Mouse (Mus musculus) urinary bladder, postnatal 14 days (tissue): ENCODE measurements around the gene Gpbar1.

Experiments used
- DNase-seq: peaks from one replicate; pipeline ENCODE4 v3.0.0; 2021; ENCODE audit warnings: low spot score

Gpbar1 gene

GRCm38 (mm10) chr1:74278538-74278937 is at the start of gene Gpbar1:
Gene Gpbar1 (plus strand): TSS chr1:74278550.
- DNase-seq = no peak

DNA sequence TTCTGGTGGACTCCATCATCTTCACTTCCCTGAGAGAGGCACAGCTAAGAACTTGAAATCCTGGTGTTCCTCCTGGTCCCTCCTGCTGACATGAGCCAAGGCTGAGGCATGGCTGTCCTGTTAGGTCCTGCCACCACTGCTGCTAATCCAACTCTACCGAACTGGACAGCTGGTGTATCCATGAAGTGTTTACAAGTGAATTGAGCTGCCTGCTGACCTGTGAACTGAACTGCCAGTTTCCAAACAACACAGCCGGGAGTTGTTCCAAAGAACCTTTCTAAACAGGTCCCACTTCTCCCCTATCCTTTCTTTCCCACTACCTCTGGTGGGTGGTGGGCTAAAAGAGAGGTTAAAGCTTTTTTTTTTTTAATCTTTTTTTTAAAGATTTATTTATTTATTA is 48.4 kb upstream of the Gpbar1 start:
- no peak for DNase-seq

DNA sequence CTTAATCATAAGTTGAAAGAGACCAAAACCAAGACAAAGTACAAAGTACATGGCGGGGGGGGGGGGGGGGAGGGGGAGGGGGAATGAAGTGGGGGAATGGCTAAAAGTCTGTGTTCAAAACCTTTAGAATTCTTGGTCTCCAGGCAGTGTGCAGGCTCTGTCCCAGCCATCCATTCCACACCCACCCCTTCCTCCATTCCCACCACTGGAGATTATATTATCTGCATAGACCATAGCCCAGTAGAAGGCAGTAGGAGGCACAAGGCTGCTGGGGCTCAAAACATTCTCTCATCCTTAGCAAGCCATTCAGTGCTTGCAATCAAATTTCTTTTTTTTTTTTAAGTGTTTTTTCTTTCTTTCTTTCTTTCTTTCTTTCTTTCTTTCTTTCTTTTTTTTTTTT is 47.4 kb upstream of the Gpbar1 start:
- no peak for DNase-seq

DNA sequence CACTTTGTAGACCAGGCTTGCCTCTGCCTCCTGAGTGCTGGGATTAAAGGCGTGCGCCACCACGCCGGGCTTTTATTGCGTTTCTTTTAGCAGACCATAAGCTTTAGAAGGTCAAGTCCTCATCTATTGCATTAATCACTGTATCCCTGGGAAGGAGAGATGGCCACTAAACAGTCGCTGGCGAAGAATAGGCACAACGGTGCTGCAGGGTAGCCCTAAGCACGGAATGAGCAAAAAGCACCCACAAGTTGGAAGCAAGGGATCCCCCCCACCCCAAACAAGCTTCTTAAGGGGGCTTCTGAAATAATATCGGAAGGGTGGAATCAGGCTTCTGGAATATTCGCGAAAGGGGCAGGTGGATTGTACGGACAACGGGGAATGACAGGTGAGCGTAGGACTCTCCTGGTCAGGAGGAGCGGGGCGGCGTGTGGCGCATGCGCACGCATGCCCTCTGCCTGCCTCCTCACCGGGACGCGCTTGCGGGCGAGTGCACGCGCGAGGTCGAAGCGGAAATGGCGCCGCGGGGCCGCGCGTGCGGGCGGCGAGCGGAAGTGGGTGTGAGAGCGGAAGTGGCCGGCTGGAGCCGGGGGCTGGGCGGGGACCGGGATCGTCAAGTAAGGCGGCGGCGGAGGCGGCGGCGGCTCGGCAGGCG is 42.3 kb upstream of the Gpbar1 start, which contains the start of gene Arpc2:
TSS of gene Arpc2 (plus strand) at position 147 of the 652 bp plus-strand sequence.
- peak; percentile 97 for DNase-seq

GRCm38 (mm10) chr1:74236590-74237317 is 41.6 kb upstream of the Gpbar1 start:
- DNase-seq = peak; percentile 57

DNA sequence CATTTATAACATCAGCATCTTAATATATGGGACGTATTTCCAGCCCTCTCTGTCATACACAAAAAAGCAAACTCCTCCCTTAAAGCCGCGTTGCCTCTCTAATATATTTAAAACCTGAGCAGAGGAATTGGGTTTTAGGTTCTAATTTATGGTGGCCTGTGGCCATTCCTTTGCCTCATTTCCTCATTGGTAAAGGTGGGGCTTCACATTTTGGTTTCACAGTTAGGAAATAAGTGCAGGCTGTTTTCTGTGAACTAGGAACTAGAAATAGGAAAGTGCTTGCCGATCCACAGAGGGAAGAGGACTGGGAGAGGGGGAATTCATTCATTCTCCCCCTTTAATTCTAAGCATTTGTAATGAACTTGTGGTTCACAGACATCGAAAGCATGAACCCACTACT is 40.7 kb upstream of the Gpbar1 start:
- DNase-seq = no peak

DNA sequence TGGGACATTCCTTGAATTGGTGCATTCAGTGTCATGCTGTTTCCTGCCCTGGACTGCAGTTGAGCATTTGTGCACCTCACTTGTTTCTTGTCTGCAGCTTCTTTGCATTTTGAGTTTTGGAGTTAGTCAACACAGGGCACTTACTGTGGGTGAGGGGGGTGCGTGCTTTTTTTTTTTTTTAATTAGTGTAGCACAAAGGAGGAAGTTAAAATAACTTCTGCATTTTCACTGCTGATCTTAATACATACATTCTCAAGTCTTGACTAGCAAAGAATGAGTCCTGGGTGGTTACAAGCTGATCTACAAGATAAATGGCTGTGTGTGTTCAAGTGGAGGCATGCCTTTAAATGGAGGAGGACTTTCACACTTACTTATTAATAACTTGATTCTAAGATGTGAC is 40.2 kb upstream of the Gpbar1 start:
- DNase-seq = no peak

- DNase-seq = no peak
Observed at GRCm38 (mm10) chr1:74239162-74239561, 39.2 kb upstream of the Gpbar1 start.

- DNase-seq = no peak
Observed at GRCm38 (mm10) chr1:74239618-74240017, 38.7 kb upstream of the Gpbar1 start.

DNA sequence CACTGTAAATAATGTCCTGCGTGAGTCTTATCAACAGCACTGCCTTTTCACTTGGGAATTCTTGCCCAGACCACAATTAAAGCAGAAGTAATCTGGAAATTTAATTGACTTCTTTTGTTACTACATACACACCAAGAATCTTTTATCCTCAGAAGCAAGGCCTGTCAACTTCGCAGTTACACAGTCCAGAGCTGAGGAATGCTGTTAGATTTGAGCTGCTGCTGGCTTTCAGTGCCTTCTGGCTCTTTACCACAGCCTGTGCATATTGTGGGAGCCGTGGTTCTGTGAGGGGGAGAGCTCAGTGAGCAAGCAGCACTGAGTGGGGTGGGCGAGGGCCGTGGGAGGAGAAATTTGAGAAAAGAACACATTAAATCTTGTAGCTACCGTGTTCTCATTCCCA is 38.0 kb upstream of the Gpbar1 start:
- DNase-seq = no peak

GRCm38 (mm10) chr1:74240832-74241231 is 37.5 kb upstream of the Gpbar1 start:
- no peak for DNase-seq

- no peak for DNase-seq
Observed at GRCm38 (mm10) chr1:74245525-74245924, 32.8 kb upstream of the Gpbar1 start.

- DNase-seq = peak; percentile 52
Observed at GRCm38 (mm10) chr1:74248799-74249198, 29.6 kb upstream of the Gpbar1 start.

- peak; percentile 23 for DNase-seq
Observed at GRCm38 (mm10) chr1:74249331-74249980, 28.9 kb upstream of the Gpbar1 start.

DNA sequence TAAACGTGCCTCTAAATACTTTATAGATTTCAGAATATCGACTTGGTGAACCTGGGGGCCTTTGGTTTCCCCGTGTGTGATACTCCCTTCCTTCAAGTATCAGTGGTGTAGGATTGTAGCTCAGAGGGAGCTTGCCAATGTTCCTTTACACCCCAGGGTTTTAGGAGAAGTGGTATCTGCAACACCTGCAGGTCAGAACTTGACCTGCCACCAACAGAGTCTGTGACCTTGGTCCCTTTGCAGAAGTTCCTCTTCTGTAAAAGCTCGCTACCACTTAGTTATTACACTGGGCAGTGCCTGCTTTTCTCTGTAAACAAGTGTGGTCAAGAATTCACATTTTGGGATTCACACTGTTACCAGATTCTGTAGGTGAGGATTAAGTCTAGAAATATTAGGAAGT is 28.3 kb upstream of the Gpbar1 start:
- DNase-seq = no peak

DNA sequence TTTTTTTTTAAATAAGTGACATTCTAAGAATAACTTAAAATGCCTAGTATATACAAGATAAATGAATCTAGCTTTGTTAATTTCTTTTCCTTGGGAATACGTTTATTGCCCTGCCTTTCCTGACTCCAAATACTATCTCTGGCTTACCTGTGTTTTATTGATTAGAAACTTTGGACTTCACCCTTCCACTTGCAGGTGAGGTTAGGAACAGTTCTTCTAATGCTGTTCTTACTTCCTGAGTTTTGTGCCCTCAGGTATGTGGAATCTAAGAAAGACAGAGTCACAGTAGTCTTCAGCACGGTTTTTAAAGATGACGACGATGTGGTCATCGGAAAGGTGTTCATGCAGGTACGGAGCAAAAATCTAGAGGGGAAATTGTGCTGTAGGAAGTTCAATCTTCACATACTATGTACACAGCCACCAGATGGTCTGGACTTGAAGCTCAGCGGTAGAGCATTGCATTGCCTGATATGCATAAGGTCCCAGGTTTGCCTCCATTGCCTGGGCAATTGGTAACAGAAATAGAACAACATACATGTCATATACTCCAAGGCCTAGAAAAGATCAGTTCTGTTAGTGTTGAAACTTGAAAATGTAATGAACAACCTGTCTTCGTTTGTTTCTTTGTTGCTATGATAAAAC is 22.5 kb upstream of the Gpbar1 start:
- DNase-seq = no peak

- no peak for DNase-seq
Observed at GRCm38 (mm10) chr1:74256782-74257181, 21.6 kb upstream of the Gpbar1 start.

GRCm38 (mm10) chr1:74262510-74262909 is 15.8 kb upstream of the Gpbar1 start:
- no peak for DNase-seq

DNA sequence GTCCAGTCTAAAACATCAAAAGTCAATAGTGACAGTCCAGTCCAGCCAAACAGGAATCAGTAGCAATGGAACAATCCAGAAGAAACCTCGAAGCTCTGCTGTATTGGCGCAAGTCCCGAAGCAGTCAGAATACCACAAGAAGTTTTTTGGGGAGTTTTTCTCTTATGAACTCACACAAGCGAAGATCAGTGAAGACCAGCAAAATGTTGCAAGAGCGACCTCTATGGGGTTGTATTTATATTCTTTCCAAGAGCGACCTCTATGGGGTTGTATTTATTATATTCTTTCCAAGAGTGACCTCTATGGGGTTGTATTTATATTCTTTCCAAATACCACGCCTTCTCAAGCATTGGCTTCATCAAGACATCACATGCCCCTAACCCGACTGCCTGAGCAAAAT is 9.6 kb upstream of the Gpbar1 start:
- no peak for DNase-seq

- DNase-seq = no peak
Observed at GRCm38 (mm10) chr1:74271659-74272058, 6.7 kb upstream of the Gpbar1 start.

DNA sequence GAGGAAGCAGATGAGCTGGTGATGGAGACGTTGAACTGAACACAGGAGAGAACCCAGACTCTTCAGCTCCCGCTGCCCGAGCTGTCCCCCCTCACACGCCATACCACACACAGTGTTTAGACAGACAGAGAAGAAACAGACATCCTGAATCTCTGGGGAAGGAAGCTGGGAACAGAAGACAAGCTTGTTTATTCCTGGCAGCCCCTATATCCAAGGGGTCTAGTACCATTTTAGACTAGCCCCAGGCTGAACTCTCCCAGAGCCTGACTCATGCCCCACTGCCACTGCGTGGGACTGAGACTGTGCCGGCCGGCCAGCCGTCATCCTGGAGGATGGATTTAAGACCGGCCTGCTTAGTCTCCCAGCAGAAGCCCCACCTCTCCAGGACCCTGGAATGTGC is 3.3 kb upstream of the Gpbar1 start:
- no peak for DNase-seq

DNA sequence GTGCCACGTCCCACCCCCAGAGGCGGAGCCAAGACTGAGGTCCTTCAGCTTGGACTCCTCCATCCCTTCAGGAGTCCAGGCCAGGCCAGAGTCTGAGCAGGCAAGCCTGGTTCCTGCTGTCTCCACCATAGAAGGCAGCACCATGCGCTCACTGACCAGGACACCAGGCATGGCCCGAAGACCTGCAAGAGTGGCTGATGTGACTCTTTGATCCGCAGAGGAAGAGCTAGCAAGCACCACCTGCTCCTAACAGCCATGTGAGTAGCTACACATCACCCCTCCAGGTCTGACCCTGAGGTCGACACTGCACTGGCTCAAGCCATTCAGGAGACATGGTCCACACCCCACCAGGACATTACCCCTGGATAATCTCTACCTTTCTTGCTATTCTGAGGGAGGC is 1.3 kb upstream of the Gpbar1 start:
- no peak for DNase-seq
